Mouse (Mus musculus): ENCODE measurements around the gene Dct.
A peak's percentile ranks its signal among the peaks of the same experiment; 100 is the strongest.

The Dct gene

GRCm38 (mm10) chr14:118042963-118043362 lies 9.1 kb downstream of the Dct start:
- DNase-seq (ENCODE audit: low read depth, low spot score) = no peak

- no peak for DNase-seq (ENCODE audit: low read depth, low spot score)
These were observed 9.8 kb downstream of the Dct start for GRCm38 (mm10) chr14:118042066-118042762.

GRCm38 (mm10) chr14:118040550-118041250 lies 11.3 kb downstream of the Dct start:
- DNase-seq (ENCODE audit: low read depth, low spot score) = no peak

GRCm38 (mm10) chr14:118039074-118039473 lies 13.0 kb downstream of the Dct start:
- no peak for DNase-seq (ENCODE audit: low read depth, low spot score)

- DNase-seq (ENCODE audit: low read depth, low spot score) = no peak
These were observed 24.5 kb downstream of the Dct start for GRCm38 (mm10) chr14:118027564-118027963.

GRCm38 (mm10) chr14:118021867-118022543 lies 30.0 kb downstream of the Dct start:
- no peak for DNase-seq (ENCODE audit: low read depth, low spot score)

GRCm38 (mm10) chr14:118019314-118019713 lies 32.7 kb downstream of the Dct start:
- DNase-seq (ENCODE audit: low read depth, low spot score) = no peak

GRCm38 (mm10) chr14:118013237-118013636 lies 38.8 kb downstream of the Dct start:
- no peak for DNase-seq (ENCODE audit: low read depth, low spot score)

GRCm38 (mm10) chr14:118009541-118009940 lies 42.5 kb downstream of the Dct start:
- DNase-seq (ENCODE audit: low read depth, low spot score) = no peak

GRCm38 (mm10) chr14:118005697-118006096 lies 46.3 kb downstream of the Dct start:
- DNase-seq (ENCODE audit: low read depth, low spot score) = peak; percentile 45

GRCm38 (mm10) chr14:118004434-118004833 lies 47.6 kb downstream of the Dct start:
- no peak for DNase-seq (ENCODE audit: low read depth, low spot score)

- DNase-seq (ENCODE audit: low read depth, low spot score) = no peak
These were observed 58.2 kb downstream of the Dct start for GRCm38 (mm10) chr14:117993845-117994244.

GRCm38 (mm10) chr14:117992600-117993256 lies 59.3 kb downstream of the Dct start:
- DNase-seq (ENCODE audit: low read depth, low spot score) = no peak

GRCm38 (mm10) chr14:117990203-117990602 lies 61.8 kb downstream of the Dct start:
- DNase-seq (ENCODE audit: low read depth, low spot score) = no peak

- no peak for DNase-seq (ENCODE audit: low read depth, low spot score)
These were observed 63.6 kb downstream of the Dct start for GRCm38 (mm10) chr14:117988444-117988843.

- no peak for DNase-seq (ENCODE audit: low read depth, low spot score)
These were observed 70.5 kb downstream of the Dct start for GRCm38 (mm10) chr14:117981532-117981931.

- DNase-seq (ENCODE audit: low read depth, low spot score) = no peak
These were observed 79.5 kb downstream of the Dct start for GRCm38 (mm10) chr14:117972576-117972975.

All from retina, adult 2 months (tissue).